Mouse (Mus musculus): ENCODE measurements at regions not wholly inside any gene's neighbourhood (a gene's known extent, or its start where the extent isn't known, plus 50 kb on each side); places are given as distances from the start of the nearest gene placed in this dataset.
A peak's percentile ranks its signal among the peaks of the same experiment; 100 is the strongest.

- DNase-seq (ENCODE audit: low spot score in 2 of 2) = no peak
Observed at GRCm38 (mm10) chr12:86830247-86830585, 54.4 kb downstream of the Irf2bpl start.

GRCm38 (mm10) chr12:86829581-86830246 is 54.9 kb downstream of the Irf2bpl start:
- DNase-seq (ENCODE audit: low spot score in 2 of 2) = no peak

GRCm38 (mm10) chr12:86827241-86827606 is 57.4 kb downstream of the Irf2bpl start:
- DNase-seq (ENCODE audit: low spot score in 2 of 2) = no peak

- DNase-seq (ENCODE audit: low spot score in 2 of 2) = peak in 1 of 2 experiments; percentile 65
Observed at GRCm38 (mm10) chr12:86826420-86827240, 58.0 kb downstream of the Irf2bpl start.

- DNase-seq (ENCODE audit: low spot score in 2 of 2) = no peak
Observed at GRCm38 (mm10) chr12:86825584-86826419, 58.8 kb downstream of the Irf2bpl start.

- peak; percentile 73 to 86 for DNase-seq (ENCODE audit: low spot score in 2 of 2)
Observed at GRCm38 (mm10) chr12:86824860-86825583, 59.6 kb downstream of the Irf2bpl start.

- DNase-seq (ENCODE audit: low spot score in 2 of 2) = peak; percentile 86 to 90
Observed at GRCm38 (mm10) chr12:86823855-86824589, 60.6 kb downstream of the Irf2bpl start.

- DNase-seq (ENCODE audit: low spot score in 2 of 2) = peak in 1 of 2 experiments; percentile 16
Observed at GRCm38 (mm10) chr12:86823488-86823854, 61.1 kb downstream of the Irf2bpl start.

- DNase-seq (ENCODE audit: low spot score in 2 of 2) = no peak
Observed at GRCm38 (mm10) chr12:86821183-86821582, 63.4 kb downstream of the Irf2bpl start.

GRCm38 (mm10) chr12:86819568-86819967 is 65.0 kb downstream of the Irf2bpl start:
- DNase-seq (ENCODE audit: low spot score in 2 of 2) = no peak

GRCm38 (mm10) chr12:86819163-86819562 is 65.4 kb downstream of the Irf2bpl start:
- DNase-seq (ENCODE audit: low spot score in 2 of 2) = no peak

GRCm38 (mm10) chr12:86818201-86818600 is 66.4 kb downstream of the Irf2bpl start:
- DNase-seq (ENCODE audit: low spot score in 2 of 2) = no peak

GRCm38 (mm10) chr12:86816702-86817610 is 67.6 kb downstream of the Irf2bpl start:
- no peak for DNase-seq (ENCODE audit: low spot score in 2 of 2)

GRCm38 (mm10) chr12:86816171-86816701 is 68.4 kb downstream of the Irf2bpl start:
- DNase-seq (ENCODE audit: low spot score in 2 of 2) = peak in 1 of 2 experiments; percentile 59

GRCm38 (mm10) chr12:86814740-86815139 is 69.9 kb downstream of the Irf2bpl start:
- no peak for DNase-seq (ENCODE audit: low spot score in 2 of 2)

Measured in gastrocnemius, postnatal 4 days (tissue).